ENCODE assay signal across 9 mouse cellular contexts in genomic region chr6:115178826-115179225, GRCm38 (mm10). TPM values are rescaled to one million over a fixed set of nuclear protein-coding genes. Genes with fewer than 3 reads are reported as not detected.
DNase-seq lines count a peak whose midpoint lies in the region; ATAC-seq and TF ChIP-seq lines count a peak whose summit lies in the region.
"Had no signal": no experiment of that assay in that cellular context is flagged by ENCODE, and none has a peak within 500 bp of the region (broad histone marks: within the 10 kb centered on the region; RNA-seq: fewer than 3 reads in every experiment).

No protein-coding gene starts in this region.

- H3K4me3 ChIP-seq in hindbrain, postnatal 0 days (ENCODE audit: low read length), result no peak overlapping the region
- no peak overlapping the region for H3K4me3 ChIP-seq in hindbrain, embryonic 13.5 days
- no peak overlapping the region for H3K4me3 ChIP-seq in MEL (ENCODE audit: control insufficient read depth in 1 of 2, insufficient read depth in 1 of 2, low read depth in 2 of 2, low read length in 2 of 2)
- H3K4me3 ChIP-seq: limb, embryonic 12.5 days had no signal

- peak; percentile 17 for DNase-seq in hindbrain, postnatal 0 days (ENCODE audit: low spot score)
- DNase-seq in MEL (ENCODE audit: low read depth, low spot score), result peak; percentile 66
- peak; percentile 35 for DNase-seq in embryo, embryonic 9.5 days (ENCODE audit: extremely low spot score)
- peak; percentile 57 for DNase-seq in lung, postnatal 14 days
- DNase-seq in frontal cortex, postnatal 14 days (ENCODE audit: low spot score in 2 of 2), result no peak

- TF ChIP-seq POLR2A in MEL (IDR thresholded peaks at IDR 0.05; ENCODE audit: control insufficient read depth in 1 of 2, insufficient read depth in 1 of 2, low read depth in 1 of 2, low read length in 2 of 2, poor library complexity in 1 of 2), result no peak

- TF ChIP-seq CTCF in hindbrain, postnatal 0 days (IDR thresholded peaks at IDR 0.05; ENCODE audit: low read depth), result no peak
- TF ChIP-seq CTCF in MEL (IDR thresholded peaks at IDR 0.05 in 2 of 3, conservative IDR thresholded peaks at IDR 0.05 in 1 of 3; ENCODE audit: control insufficient read depth in 1 of 3, insufficient read depth in 1 of 3, low read depth in 2 of 3, low read length in 3 of 3, poor library complexity in 1 of 3, severe bottlenecking in 1 of 3), result no peak

- no peak for TF ChIP-seq EP300 in MEL (IDR thresholded peaks at IDR 0.05; ENCODE audit: low read depth in 1 of 2, low read length in 2 of 2)

- H3K4me2 ChIP-seq in hindbrain, postnatal 0 days (ENCODE audit: low read depth, low read length), result no peak overlapping the region
- H3K4me2 ChIP-seq in hindbrain, embryonic 13.5 days, result no peak overlapping the region
- H3K4me2 ChIP-seq: limb, embryonic 12.5 days had no signal

- H3K36me3 ChIP-seq in hindbrain, postnatal 0 days (ENCODE audit: insufficient read depth, low read length), result no peaks in the 10 kb centered on the region
- no peaks in the 10 kb centered on the region for H3K36me3 ChIP-seq in hindbrain, embryonic 13.5 days
- no peaks in the 10 kb centered on the region for H3K36me3 ChIP-seq in MEL (ENCODE audit: control insufficient read depth in 1 of 2, insufficient read depth in 2 of 2, low read length in 2 of 2)
- H3K36me3 ChIP-seq: limb, embryonic 12.5 days had no signal

- H3K27ac ChIP-seq in hindbrain, postnatal 0 days, result no peak overlapping the region
- H3K27ac ChIP-seq in hindbrain, embryonic 13.5 days, result no peak overlapping the region
- no peak overlapping the region for H3K27ac ChIP-seq in MEL (ENCODE audit: control insufficient read depth, low read depth, low read length)
- H3K27ac ChIP-seq: limb, embryonic 12.5 days had no signal

- no peak for TF ChIP-seq RAD21 in MEL (IDR thresholded peaks at IDR 0.05; ENCODE audit: low read depth, low read length)

- H3K9ac ChIP-seq in hindbrain, postnatal 0 days (replicated peaks; ENCODE audit: low read length), result no peak overlapping the region
- H3K9ac ChIP-seq in hindbrain, embryonic 13.5 days, result no peak overlapping the region
- no peak overlapping the region for H3K9ac ChIP-seq in MEL (ENCODE audit: control insufficient read depth, low read depth, low read length, poor library complexity, severe bottlenecking)
- H3K9ac ChIP-seq: limb, embryonic 12.5 days had no signal

- 45% methylated on average over 3 of the region's 3 CpGs for WGBS in hindbrain, postnatal 0 days
- 40% methylated on average over 3 of the region's 3 CpGs for WGBS in hindbrain, embryonic 13.5 days

- H3K4me1 ChIP-seq in hindbrain, postnatal 0 days (ENCODE audit: insufficient read depth, low read length), result 0 out of 2 replicates have a peak, but pooled peaks cover 5% of the 10 kb centered on the region
- 0 out of 2 replicates have a peak, but pooled peaks cover 5% of the 10 kb centered on the region for H3K4me1 ChIP-seq in hindbrain, embryonic 13.5 days (replicated peaks)
- no peaks in the 10 kb centered on the region for H3K4me1 ChIP-seq in MEL (ENCODE audit: control insufficient read depth in 1 of 2, insufficient read depth in 2 of 2, low read length in 2 of 2)
- H3K4me1 ChIP-seq: limb, embryonic 12.5 days had no signal

- no peaks in the 10 kb centered on the region for H3K79me2 ChIP-seq in MEL (ENCODE audit: control insufficient read depth, insufficient read depth, low read length, poor library complexity)

- H3K27me3 ChIP-seq in hindbrain, postnatal 0 days (ENCODE audit: insufficient read depth, low read length), result no peaks in the 10 kb centered on the region
- no peaks in the 10 kb centered on the region for H3K27me3 ChIP-seq in hindbrain, embryonic 13.5 days
- H3K27me3 ChIP-seq in MEL (ENCODE audit: control insufficient read depth in 1 of 2, insufficient read depth in 2 of 2, low read length in 2 of 2), result no peaks in the 10 kb centered on the region; a peak in 1 of 4 replicates
- H3K27me3 ChIP-seq: limb, embryonic 12.5 days had no signal

- no peak for ATAC-seq in hindbrain, postnatal 0 days
- no peak for ATAC-seq in hindbrain, embryonic 13.5 days (ENCODE audit: low FRiP score)
- no peak for ATAC-seq in cerebellum, adult (ENCODE audit: insufficient number of reproducible peaks, low FRiP score, low TSS enrichment)
- ATAC-seq in granulocyte monocyte progenitor cell, adult 5-6 weeks (replicated peaks; ENCODE audit: poor library complexity, severe bottlenecking), result no peak; the same call in 1 of the 2 replicates

- no peaks in the 10 kb centered on the region for H3K9me3 ChIP-seq in hindbrain, postnatal 0 days (ENCODE audit: low read length)
- no peaks in the 10 kb centered on the region for H3K9me3 ChIP-seq in hindbrain, embryonic 13.5 days
- H3K9me3 ChIP-seq in MEL (replicated peaks; ENCODE audit: insufficient read depth, low read length), result no peaks in the 10 kb centered on the region
- H3K9me3 ChIP-seq: limb, embryonic 12.5 days had no signal

TF ChIP-seq in MEL, 35 proteins besides CTCF, POLR2A, EP300 and RAD21:
- TF ChIP-seq GATA1 (IDR thresholded peaks at IDR 0.05; ENCODE audit: low read depth, low read length) (no peak), MXI1 (IDR thresholded peaks at IDR 0.05; ENCODE audit: low read depth, low read length) (peak; percentile 82), NRF1 (IDR thresholded peaks at IDR 0.05; ENCODE audit: insufficient read depth, low read depth, low read length, poor library complexity, severe bottlenecking) (no peak), SIN3A (IDR thresholded peaks at IDR 0.05; ENCODE audit: low read length) (peak; percentile 69; the same call in 1 of the 2 replicates), POLR2AphosphoS2 (IDR thresholded peaks at IDR 0.05; ENCODE audit: low read length) (no peak), RCOR1 (IDR thresholded peaks at IDR 0.05; ENCODE audit: low read depth, low read length) (no peak), MAFK (IDR thresholded peaks at IDR 0.05; ENCODE audit: borderline replicate concordance, low read depth, low read length) (no peak), BHLHE40 (IDR thresholded peaks at IDR 0.05; ENCODE audit: borderline replicate concordance, low read depth, low read length) (no peak), MYB (IDR thresholded peaks at IDR 0.05; ENCODE audit: low read depth, low read length) (no peak), SMC3 (IDR thresholded peaks at IDR 0.05; ENCODE audit: low read depth, low read length) (0 out of 2 replicates have a peak, but pooled peaks have one; percentile 12), USF2 (IDR thresholded peaks at IDR 0.05; ENCODE audit: borderline replicate concordance in 1 of 2, insufficient read depth in 1 of 2, low read depth in 1 of 2, low read length in 2 of 2) (no peak), HCFC1 (IDR thresholded peaks at IDR 0.05; ENCODE audit: low read depth, low read length) (no peak)

RNA-seq across cellular contexts. Expression of gene Syn2, which starts 44.1 kb away (rescaled TPM):
- total RNA-seq in hindbrain, postnatal 0 days (2014; rRNA removed), result 128 and 129 TPM in 2 replicates
- polyA plus RNA-seq in hindbrain, postnatal 0 days (2015; fragmentation: Nextera tagmentation; extraction: Ambion mirVana), result 90.2 and 94.7 TPM in 2 replicates
- polyA plus RNA-seq in hindbrain, embryonic 13.5 days (2015; fragmentation: Nextera tagmentation; extraction: Ambion mirVana), result 26.6 and 27.0 TPM in 2 replicates
- total RNA-seq in MEL (2012; rRNA removed), result not detected in 2 replicates
- polyA plus RNA-seq in MEL (2012; ENCODE audit: insufficient read depth in 1 of 2, insufficient read length in 2 of 2, low read depth in 1 of 2, low replicate concordance in 2 of 2, missing spikeins in 1 of 2), result not detected
- total RNA-seq in granulocyte monocyte progenitor cell, adult 5-6 weeks (2014; fragmentation: Nextera tagmentation), result not detected in 2 replicates
- not detected in 2 replicates for total RNA-seq in granulocyte monocyte progenitor cell, adult 5-6 weeks (2017)

RNA-seq across cellular contexts. Expression of gene Gm17482, which starts 48.3 kb away (rescaled TPM):
- not detected in 2 replicates for total RNA-seq in hindbrain, postnatal 0 days (2014; rRNA removed)
- polyA plus RNA-seq in hindbrain, postnatal 0 days (2015; fragmentation: Nextera tagmentation; extraction: Ambion mirVana), result not detected in 2 replicates
- polyA plus RNA-seq in hindbrain, embryonic 13.5 days (2015; fragmentation: Nextera tagmentation; extraction: Ambion mirVana), result not detected in 2 replicates
- total RNA-seq in MEL (2012; rRNA removed), result not detected in 2 replicates
- not detected for polyA plus RNA-seq in MEL (2012; ENCODE audit: insufficient read depth in 1 of 2, insufficient read length in 2 of 2, low read depth in 1 of 2, low replicate concordance in 2 of 2, missing spikeins in 1 of 2)
- total RNA-seq in granulocyte monocyte progenitor cell, adult 5-6 weeks (2014; fragmentation: Nextera tagmentation), result not detected in 2 replicates
- not detected in 2 replicates for total RNA-seq in granulocyte monocyte progenitor cell, adult 5-6 weeks (2017)
- polyA plus RNA-seq: limb, embryonic 12.5 days had no signal

Comparison
In these comparisons a context has a peak if more than half of its experiments do, and no peak if none do; other contexts are left out.
1. DNase-seq: peak in hindbrain, postnatal 0 days (single experiment), MEL (single experiment), embryo, embryonic 9.5 days (single experiment) and lung, postnatal 14 days (single experiment); none in frontal cortex, postnatal 14 days (0 of 2).
2. RNA of gene Syn2, which starts 44.1 kb away (total RNA-seq): 128 to 129 TPM in hindbrain, postnatal 0 days; not detected in MEL and not detected in granulocyte monocyte progenitor cell, adult 5-6 weeks; every median in the first group is over 100 times any median in the second.